Mouse (Mus musculus): ENCODE data around the gene Lrch4. TPM values are rescaled to one million over a fixed set of nuclear protein-coding genes. Genes with fewer than 3 reads are reported as not detected.

Lrch4 gene
- polyA plus RNA-seq, 1 experiment from 2014 or later: 24.5 TPM

GRCm38 (mm10) chr5:137660064-137660688 is 31.3 kb downstream of the Lrch4 start:
- Histone ChIP-seq H3K9ac (no peak overlapping the region), H3K27me3 (no peaks in the 10 kb centered on the region), H3K4me2 (no peak overlapping the region), H3K36me3 (ENCODE audit: poor library complexity, severe bottlenecking) (peaks cover 79% of the 10 kb centered on the region), H3K4me1 (no peaks in the 10 kb centered on the region), H3K27ac (no peak overlapping the region), H3K9me3 (replicated peaks) (no peaks in the 10 kb centered on the region), H3K4me3 (no peak overlapping the region)
- ATAC-seq: no peak
- WGBS: 94% methylated on average over 6 of the region's 6 CpGs

DNA sequence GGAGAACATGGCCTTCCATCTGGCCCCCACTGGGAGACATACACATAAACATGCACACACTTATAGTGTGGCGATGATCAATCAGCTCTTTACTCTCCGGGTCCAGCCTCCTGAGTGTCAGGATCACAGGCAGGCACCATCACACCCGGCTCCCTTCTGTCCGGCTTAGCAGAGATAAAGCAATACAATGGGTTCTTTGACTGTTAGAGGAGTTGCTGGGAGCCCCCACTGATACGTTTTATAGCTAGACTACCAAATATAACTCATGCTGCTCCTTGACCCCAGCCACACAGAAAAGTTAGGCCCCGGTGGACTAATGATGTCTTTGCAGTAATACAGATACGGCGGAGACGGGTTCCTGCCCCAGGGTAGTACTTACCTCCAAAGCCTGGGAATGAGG is 34.1 kb downstream of the Lrch4 start:
- H3K27me3 ChIP-seq: no peaks in the 10 kb centered on the region

DNA sequence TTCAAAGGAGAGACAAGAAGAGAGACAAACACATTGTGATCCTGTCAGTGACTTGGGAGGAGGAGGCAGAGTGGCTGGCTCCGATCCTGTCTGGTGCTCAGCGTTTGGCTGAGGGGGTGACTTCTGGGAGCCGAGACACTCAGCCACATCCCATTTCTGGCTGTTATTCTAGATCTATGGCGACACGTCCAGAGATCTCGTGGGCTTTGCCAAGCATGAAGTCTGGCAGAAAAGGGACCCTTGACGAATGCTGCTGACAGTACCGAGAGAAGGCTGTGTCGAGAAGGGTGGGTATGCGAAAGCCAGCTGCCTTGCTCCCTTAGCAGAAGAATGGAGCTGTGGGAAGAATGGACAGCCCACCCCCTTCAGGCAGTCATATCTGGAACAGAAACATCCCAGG is 40.0 kb downstream of the Lrch4 start:
- ATAC-seq: no peak
- Histone ChIP-seq H3K9ac (no peak overlapping the region), H3K4me2 (no peak overlapping the region), H3K27me3 (no peaks in the 10 kb centered on the region), H3K27ac (no peak overlapping the region), H3K4me3 (no peak overlapping the region), H3K4me1 (peaks cover 5% of the 10 kb centered on the region; the same call in 1 of the 2 replicates), H3K36me3 (ENCODE audit: poor library complexity, severe bottlenecking) (peaks cover 40% of the 10 kb centered on the region), H3K9me3 (replicated peaks) (no peaks in the 10 kb centered on the region)
- WGBS: 85% methylated on average over 10 of the region's 10 CpGs

More for the DNA sequence above, 34.1 kb downstream of the Lrch4 start:
- H3K36me3 ChIP-seq (ENCODE audit: poor library complexity, severe bottlenecking): peaks cover 97% of the 10 kb centered on the region
- H3K9me3 ChIP-seq (replicated peaks): no peaks in the 10 kb centered on the region
- no peak overlapping the region for H3K9ac ChIP-seq
- no peak for ATAC-seq
- no peaks in the 10 kb centered on the region for H3K4me1 ChIP-seq
- H3K27ac ChIP-seq: no peak overlapping the region
- no peak overlapping the region for H3K4me3 ChIP-seq
- H3K4me2 ChIP-seq: no peak overlapping the region
- 69% methylated on average over 9 of the region's 9 CpGs for WGBS

DNA sequence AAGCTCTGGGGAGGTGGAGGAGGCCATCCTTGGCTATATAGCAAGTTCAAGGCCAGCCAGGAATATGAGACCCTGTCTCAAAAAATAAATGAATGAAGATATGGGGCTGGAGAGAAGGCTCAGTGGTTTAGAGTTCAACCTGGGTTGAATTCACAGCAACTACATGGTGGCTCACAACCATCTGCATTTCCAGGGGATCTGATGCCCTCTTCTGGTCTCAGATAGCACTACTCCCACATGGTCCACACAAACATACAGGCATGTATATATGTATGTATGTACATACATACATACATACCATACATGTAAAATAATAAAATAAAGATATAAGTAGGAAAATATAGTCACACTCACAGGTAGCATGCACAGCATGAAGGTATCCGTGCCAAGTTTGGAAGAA is 41.3 kb downstream of the Lrch4 start:
- WGBS: 97% methylated on average over 1 of the region's 1 CpGs
- Histone ChIP-seq H3K9me3 (replicated peaks) (no peaks in the 10 kb centered on the region), H3K36me3 (ENCODE audit: poor library complexity, severe bottlenecking) (peaks cover 33% of the 10 kb centered on the region), H3K9ac (no peak overlapping the region), H3K27ac (no peak overlapping the region), H3K27me3 (no peaks in the 10 kb centered on the region), H3K4me1 (peaks cover 5% of the 10 kb centered on the region; the same call in 1 of the 2 replicates), H3K4me3 (no peak overlapping the region), H3K4me2 (no peak overlapping the region)
- no peak for ATAC-seq

- H3K9ac ChIP-seq: no peak overlapping the region
- H3K27ac ChIP-seq: no peak overlapping the region; the same call in 1 of the 2 replicates
Observed at GRCm38 (mm10) chr5:137671443-137672240, 42.7 kb downstream of the Lrch4 start.

DNA sequence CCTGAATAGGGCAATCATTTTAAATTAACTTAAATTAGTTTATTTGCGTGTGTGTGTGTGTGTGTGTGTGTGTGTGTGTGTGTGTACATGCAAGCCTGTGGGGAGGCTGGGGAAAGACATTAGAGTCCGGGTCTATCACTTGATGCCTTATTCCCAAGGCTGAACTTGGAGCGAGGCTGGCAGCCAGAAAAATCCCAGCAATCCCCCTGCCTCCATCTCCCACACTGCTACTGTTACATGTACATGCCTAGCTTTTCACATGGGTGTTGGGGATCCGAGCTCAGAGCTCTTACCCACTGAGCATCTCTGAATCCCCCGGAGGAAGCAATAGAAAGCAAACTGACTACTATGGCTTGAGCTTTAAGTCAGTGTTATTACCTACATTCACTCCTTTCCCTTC is 43.4 kb downstream of the Lrch4 start:
- peaks cover 5% of the 10 kb centered on the region; the same call in 1 of the 2 replicates for H3K4me1 ChIP-seq
- no peak overlapping the region for H3K4me3 ChIP-seq
- no peaks in the 10 kb centered on the region for H3K27me3 ChIP-seq
- no peak for ATAC-seq
- peaks cover 17% of the 10 kb centered on the region for H3K36me3 ChIP-seq (ENCODE audit: poor library complexity, severe bottlenecking)
- H3K27ac ChIP-seq: no peak overlapping the region
- WGBS: 84% methylated on average over 5 of the region's 5 CpGs
- no peaks in the 10 kb centered on the region for H3K9me3 ChIP-seq (replicated peaks)
- H3K9ac ChIP-seq: no peak overlapping the region
- H3K4me2 ChIP-seq: no peak overlapping the region

More at GRCm38 (mm10) chr5:137671443-137672240, 42.7 kb downstream of the Lrch4 start:
- Histone ChIP-seq H3K36me3 (ENCODE audit: poor library complexity, severe bottlenecking) (peaks cover 24% of the 10 kb centered on the region), H3K27me3 (no peaks in the 10 kb centered on the region), H3K9me3 (replicated peaks) (no peaks in the 10 kb centered on the region), H3K4me2 (no peak overlapping the region), H3K4me3 (no peak overlapping the region), H3K4me1 (peaks cover 5% of the 10 kb centered on the region; the same call in 1 of the 2 replicates)
- no peak for ATAC-seq
- 59% methylated on average over 9 of the region's 9 CpGs for WGBS

DNA sequence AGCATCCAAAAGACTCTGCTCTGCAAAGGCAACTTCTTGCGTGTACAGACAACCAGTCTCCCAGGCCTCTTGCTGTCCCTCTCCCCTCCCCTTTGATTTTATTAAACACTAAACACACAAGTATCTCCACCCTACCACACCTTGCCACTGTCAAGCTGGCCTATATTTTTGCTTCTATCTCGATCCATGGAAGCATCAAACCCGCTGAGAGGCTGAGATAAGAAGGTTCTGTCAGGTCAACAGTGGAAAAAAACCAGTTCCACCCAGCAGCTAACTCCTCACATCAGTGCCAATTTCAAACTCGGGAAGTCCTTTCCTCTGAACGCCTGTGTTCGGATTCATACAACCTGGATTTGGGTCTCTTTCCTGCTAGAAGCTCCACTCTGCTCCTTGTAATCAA is 44.1 kb downstream of the Lrch4 start:
- Histone ChIP-seq H3K4me3 (no peak overlapping the region), H3K27ac (no peak overlapping the region), H3K4me2 (no peak overlapping the region), H3K36me3 (ENCODE audit: poor library complexity, severe bottlenecking) (peaks cover 11% of the 10 kb centered on the region; the same call in 1 of the 2 replicates), H3K9me3 (replicated peaks) (no peaks in the 10 kb centered on the region), H3K27me3 (no peaks in the 10 kb centered on the region), H3K4me1 (peaks cover 5% of the 10 kb centered on the region; the same call in 1 of the 2 replicates), H3K9ac (no peak overlapping the region)
- 93% methylated on average over 6 of the region's 6 CpGs for WGBS
- no peak for ATAC-seq

- no peak overlapping the region for H3K4me2 ChIP-seq
- no peaks in the 10 kb centered on the region for H3K9me3 ChIP-seq (replicated peaks)
- H3K36me3 ChIP-seq (ENCODE audit: poor library complexity, severe bottlenecking): peaks cover 20% of the 10 kb centered on the region
- peaks cover 5% of the 10 kb centered on the region; the same call in 1 of the 2 replicates for H3K4me1 ChIP-seq
- no peak overlapping the region for H3K9ac ChIP-seq
- no peak overlapping the region for H3K4me3 ChIP-seq
- H3K27me3 ChIP-seq: no peaks in the 10 kb centered on the region
- no peak overlapping the region for H3K27ac ChIP-seq
- 98% methylated on average over 8 of the region's 8 CpGs for WGBS
- no peak for ATAC-seq
Observed at GRCm38 (mm10) chr5:137674786-137675185, 45.9 kb downstream of the Lrch4 start.

DNA sequence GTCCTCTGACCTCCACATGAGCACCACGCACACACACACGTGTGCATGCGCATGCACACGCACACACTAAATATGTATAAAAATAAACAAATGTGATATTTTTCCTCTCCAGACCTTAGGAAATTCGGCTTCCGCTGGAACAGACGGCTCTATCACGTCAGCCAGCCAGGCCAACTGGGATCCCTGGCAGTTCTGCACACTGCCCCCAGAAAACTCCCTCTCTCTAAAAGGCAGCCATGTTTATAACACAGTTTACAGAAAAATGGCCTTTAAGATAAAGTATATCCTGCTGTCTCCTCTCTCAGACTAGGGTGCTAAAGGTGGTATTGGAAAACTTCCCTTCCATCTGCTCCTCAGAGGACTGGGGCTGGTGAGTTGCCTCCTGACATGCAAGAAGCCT is 48.9 kb downstream of the Lrch4 start:
- no peak for ATAC-seq
- no peaks in the 10 kb centered on the region for H3K27me3 ChIP-seq
- no peak overlapping the region for H3K4me3 ChIP-seq
- no peak overlapping the region for H3K9ac ChIP-seq
- no peak overlapping the region for H3K4me2 ChIP-seq
- no peaks in the 10 kb centered on the region for H3K9me3 ChIP-seq (replicated peaks)
- peaks cover 20% of the 10 kb centered on the region for H3K36me3 ChIP-seq (ENCODE audit: poor library complexity, severe bottlenecking)
- WGBS: 95% methylated on average over 8 of the region's 8 CpGs
- peaks cover 9% of the 10 kb centered on the region for H3K4me1 ChIP-seq
- H3K27ac ChIP-seq: no peak overlapping the region

DNA sequence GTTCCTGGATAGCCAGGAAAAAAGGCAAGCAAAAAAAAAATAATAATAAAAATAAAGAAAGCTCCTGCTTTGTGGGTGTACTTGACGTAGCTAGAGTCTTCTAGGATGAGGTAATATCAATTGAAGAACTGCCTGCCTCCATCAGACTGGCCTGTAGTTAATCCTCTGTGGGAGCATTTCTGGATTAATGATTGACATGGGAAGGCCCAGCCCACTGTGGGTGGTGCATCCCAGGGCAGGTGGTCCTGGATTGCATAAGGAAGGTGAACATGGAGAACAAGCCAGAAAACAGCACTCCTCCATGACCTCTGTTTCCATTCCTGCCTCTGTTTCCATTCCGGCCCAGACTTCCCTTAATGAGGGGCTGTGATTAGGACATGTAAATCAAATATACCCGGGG is 49.8 kb downstream of the Lrch4 start:
- no peak overlapping the region for H3K4me3 ChIP-seq
- no peak overlapping the region for H3K9ac ChIP-seq
- no peak overlapping the region for H3K4me2 ChIP-seq
- no peak for ATAC-seq
- 83% methylated on average over 3 of the region's 3 CpGs for WGBS
- no peaks in the 10 kb centered on the region for H3K27me3 ChIP-seq
- H3K4me1 ChIP-seq: peaks cover 18% of the 10 kb centered on the region
- no peaks in the 10 kb centered on the region for H3K9me3 ChIP-seq (replicated peaks)
- peaks cover 20% of the 10 kb centered on the region for H3K36me3 ChIP-seq (ENCODE audit: poor library complexity, severe bottlenecking)
- H3K27ac ChIP-seq: no peak overlapping the region

- H3K27ac ChIP-seq: no peak overlapping the region
- H3K27me3 ChIP-seq: no peaks in the 10 kb centered on the region
- ATAC-seq: no peak
- no peaks in the 10 kb centered on the region for H3K9me3 ChIP-seq (replicated peaks)
- H3K4me1 ChIP-seq: peaks cover 20% of the 10 kb centered on the region
- H3K9ac ChIP-seq: no peak overlapping the region
- H3K4me3 ChIP-seq: no peak overlapping the region
- WGBS: 92% methylated on average over 4 of the region's 4 CpGs
- peaks cover 20% of the 10 kb centered on the region for H3K36me3 ChIP-seq (ENCODE audit: poor library complexity, severe bottlenecking)
- H3K4me2 ChIP-seq: no peak overlapping the region
Observed at GRCm38 (mm10) chr5:137679726-137680125, 50.8 kb downstream of the Lrch4 start.

DNA sequence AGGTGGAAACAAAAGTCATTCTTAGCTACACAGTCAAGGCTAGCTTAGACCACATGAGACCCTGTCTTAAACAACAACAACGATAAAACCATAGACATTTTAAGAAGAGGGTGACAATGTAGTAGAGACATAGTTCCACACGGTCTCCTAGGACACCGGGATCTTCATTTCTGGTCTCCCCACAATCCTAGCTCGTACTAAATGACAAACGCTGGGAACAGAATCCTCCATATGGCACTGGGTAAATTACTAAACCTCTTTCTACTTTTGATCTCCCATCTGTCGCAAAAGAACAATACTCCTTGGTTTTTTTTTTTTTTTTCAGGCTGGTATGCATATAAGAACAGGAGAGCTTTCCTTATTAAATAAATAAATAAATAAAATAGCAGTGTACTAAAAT is 53.6 kb downstream of the Lrch4 start:
- Histone ChIP-seq H3K36me3 (ENCODE audit: poor library complexity, severe bottlenecking) (peaks cover 9% of the 10 kb centered on the region), H3K4me2 (peak overlapping the region; percentile 38), H3K4me3 (0 out of 2 replicates have a peak overlapping the region, but pooled peaks have one; percentile 2), H3K27me3 (no peaks in the 10 kb centered on the region; the same call in 1 of the 2 replicates), H3K9me3 (replicated peaks) (no peaks in the 10 kb centered on the region), H3K4me1 (peaks cover 20% of the 10 kb centered on the region), H3K27ac (no peak overlapping the region), H3K9ac (peak overlapping the region; percentile 38)
- WGBS: 72% methylated on average over 6 of the region's 6 CpGs
- ATAC-seq: no peak

Measured in forebrain, embryonic 13.5 days (tissue).